Mouse (Mus musculus) thymus, postnatal 0 days (tissue): ENCODE data around the gene Klf1. TPM values are rescaled to one million over a fixed set of nuclear protein-coding genes. Genes with fewer than 3 reads are reported as not detected.

ENCODE experiments used
- DNase-seq: peaks from one replicate; pipeline ENCODE4 v3.0.0-alpha.2; 2015; ENCODE audit warnings: low spot score
- polyA plus RNA-seq: library from polyadenylated mRNA; unstranded; fragments of >200 nt; fragmentation: Nextera tagmentation; extraction: Ambion mirVana; gene quantifications from 2 replicates; pipeline ENCODE4 v1.2.1, GENCODE M21; 2015

Gene Klf1
- 0.37 and 0.43 TPM in 2 replicates for polyA plus RNA-seq

DNA sequence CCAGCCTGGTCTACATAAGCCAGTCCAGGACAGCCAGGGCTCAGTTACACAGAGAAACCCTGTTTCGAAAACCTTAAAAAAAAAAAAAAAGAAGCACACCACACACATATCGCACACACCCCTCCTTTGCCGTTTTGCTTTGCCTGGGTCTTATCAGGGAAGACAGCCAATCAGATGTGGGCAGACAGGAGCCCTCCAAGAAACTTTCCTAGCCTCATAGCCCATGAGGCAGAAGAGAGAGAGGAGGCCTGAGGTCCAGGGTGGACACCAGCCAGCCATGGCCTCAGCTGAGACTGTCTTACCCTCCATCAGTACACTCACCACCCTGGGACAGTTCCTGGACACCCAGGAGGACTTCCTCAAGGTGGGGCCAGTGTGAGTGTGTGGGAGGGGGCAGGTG, at the start of gene Klf1:
Gene Klf1 (plus strand): TSS at position 177 of the 400 bp plus-strand sequence.
- no peak for DNase-seq

DNA sequence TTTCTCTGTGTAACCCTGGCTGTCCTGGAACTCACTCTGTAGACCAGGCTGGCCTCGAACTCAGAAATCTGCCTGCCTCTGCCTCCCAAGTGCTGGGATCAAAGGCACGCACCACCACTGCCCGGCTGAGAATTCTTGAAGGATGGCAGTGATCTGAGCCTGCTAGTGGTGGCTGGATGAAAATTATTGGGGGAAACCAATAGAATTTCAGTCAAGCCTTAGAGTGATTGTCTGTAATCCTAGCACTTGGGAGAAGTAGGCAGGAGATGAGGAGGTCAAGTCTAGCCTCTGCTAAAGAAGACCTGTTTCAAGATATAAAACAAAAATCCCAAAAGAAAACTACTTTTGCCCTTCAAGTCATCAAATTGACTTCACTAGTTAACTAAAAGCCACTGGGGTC, 45.3 kb upstream of the Klf1 start:
- no peak for DNase-seq

DNA sequence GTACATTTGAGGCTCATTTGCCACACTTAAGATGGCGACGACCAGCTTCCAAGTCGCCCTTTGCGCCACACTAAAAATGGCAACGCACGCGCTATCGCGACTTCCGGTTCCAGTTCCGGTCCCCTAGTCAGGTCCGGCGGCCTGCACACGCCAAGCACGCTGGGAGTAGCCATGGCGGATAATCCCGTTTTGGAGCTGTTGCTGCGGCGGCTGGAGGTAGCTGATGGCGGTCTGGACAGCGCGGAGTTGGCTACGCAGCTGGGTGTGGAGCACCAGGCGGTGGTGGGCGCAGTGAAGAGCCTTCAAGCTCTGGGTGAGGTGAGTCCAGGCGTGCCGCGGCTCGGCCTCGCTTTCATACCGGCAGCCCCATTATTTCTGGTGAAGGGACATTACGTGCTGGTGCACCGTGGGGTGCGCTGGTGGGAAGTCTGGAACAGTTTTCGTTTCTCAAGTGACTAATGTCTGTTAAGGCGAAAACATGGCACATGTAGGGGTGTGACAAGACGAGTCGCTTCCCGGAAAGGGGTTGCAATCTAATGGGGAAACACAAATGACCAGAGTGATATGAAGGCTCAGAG, 44.8 kb upstream of the Klf1 start, which contains the start of gene Farsa:
Gene Farsa (plus strand): TSS at position 126 of the 578 bp plus-strand sequence.
- peak; percentile 91 for DNase-seq

DNA sequence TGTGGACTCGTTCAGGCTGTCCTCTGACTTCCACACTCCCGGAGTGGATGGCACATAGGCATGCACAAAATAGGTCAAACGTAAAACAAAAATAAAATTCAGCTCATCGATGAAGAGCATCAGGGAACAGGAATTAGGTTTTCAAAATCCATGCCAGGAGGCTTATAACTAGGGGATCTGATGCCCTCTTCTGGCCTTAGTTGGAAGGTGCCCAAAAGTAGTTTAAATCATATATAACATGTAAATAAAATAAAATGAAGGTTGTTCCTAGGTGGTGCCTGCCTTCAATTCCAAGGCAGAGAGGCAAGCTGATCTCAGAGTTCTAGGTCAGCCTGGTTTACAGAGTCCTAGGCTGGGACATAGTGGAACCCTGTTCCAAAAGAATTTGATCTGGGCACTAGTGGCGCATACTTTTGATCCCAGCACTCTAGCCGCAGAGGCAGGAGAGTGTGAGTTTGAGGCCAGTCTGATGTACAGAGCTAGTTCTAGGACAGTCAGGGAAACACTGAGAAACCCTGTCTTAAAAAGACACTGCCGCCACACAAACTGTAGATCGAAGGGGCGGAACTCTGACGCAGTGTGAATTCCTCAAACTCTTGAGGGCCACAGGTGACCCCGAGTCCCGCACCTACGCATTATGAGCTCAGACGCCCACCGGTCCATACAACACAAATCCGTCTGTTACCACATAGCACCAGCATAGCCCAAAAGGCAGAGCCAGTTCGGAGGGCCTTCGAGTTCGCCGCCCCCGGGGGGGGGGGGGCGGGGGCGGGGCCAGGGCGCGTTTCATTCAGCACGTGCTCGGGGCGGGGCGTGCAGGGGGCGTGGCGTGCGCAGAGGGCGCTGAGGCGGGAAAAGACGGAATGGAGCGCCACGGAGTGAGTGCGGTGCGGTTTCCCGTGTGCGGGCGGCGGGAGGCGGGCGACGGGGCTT, 30.1 kb upstream of the Klf1 start, which contains the start of gene Syce2:
Gene Syce2 (plus strand): TSS at position 736 of the 933 bp plus-strand sequence.
- peak; percentile 84 for DNase-seq

DNA sequence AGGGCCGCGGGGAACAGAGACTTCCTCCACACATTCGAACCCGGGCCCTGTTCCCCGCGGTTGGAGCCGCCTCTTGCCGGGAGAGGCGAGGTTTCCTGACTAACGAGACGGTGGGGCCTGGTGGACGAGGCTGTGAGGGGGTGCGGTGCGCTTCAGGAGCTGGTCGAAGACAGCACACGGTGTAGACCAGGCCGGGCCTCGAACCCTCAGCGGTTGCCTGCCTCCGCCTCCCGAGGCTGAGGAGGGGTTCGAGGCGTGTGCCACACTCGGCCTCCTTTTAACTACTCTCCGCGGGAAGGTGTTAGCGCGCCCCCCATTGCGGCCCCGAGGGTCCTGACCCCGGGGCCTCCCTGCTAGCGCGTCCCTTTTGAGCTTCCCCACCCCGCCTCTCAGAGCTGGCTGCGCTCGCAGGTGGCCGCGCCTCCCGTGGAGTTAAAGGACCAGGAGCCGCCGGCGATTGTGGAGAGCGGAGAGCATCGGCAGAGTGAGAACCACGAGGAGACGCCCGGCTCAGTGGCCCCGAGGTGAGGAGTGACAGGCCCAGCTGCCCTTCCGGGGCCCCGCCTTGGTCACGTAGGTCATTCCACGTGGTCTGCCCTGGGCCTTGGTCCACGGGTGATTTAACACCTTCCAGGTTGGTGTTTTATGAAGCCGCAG, 29.3 kb upstream of the Klf1 start:
- DNase-seq, result peak; percentile 46

DNA sequence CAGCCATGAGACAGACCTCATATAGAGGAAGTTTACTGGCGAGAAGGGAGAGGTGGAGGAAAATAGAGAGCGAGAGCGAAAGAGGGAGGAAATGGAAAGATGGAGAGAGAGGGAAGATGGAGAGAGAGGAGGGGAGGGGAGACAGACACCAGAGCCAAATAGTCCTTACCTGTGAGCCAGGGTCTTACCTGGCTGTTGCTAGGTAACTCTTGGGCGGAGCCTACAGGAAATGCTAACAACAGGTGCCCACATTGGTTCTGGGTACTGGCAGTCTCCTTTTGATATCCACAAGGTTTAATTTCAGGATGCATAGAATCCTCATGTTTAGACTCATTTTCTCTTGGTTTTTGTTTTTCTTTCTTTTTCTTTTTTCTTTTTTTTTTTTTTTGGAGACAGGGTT, 28.7 kb upstream of the Klf1 start:
- DNase-seq, result no peak

DNA sequence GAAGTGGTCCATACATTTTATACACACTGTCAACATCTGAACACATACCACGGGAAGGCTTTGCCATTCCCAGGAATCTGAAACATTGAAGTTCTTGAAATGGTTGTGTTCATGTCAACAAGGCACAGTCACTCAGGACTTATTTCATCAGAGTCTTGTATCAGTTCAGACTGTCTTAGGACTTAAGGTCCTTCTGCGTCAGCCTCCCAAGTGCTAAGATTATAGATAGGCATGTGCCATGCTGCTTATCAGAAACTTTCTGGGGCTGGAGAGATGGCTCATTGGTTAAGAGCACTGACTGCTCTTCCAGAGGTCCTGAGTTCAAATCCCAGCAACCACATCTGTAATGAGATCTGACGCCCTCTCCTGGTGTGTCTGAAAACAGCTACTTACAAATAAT, 27.4 kb upstream of the Klf1 start:
- no peak for DNase-seq

DNA sequence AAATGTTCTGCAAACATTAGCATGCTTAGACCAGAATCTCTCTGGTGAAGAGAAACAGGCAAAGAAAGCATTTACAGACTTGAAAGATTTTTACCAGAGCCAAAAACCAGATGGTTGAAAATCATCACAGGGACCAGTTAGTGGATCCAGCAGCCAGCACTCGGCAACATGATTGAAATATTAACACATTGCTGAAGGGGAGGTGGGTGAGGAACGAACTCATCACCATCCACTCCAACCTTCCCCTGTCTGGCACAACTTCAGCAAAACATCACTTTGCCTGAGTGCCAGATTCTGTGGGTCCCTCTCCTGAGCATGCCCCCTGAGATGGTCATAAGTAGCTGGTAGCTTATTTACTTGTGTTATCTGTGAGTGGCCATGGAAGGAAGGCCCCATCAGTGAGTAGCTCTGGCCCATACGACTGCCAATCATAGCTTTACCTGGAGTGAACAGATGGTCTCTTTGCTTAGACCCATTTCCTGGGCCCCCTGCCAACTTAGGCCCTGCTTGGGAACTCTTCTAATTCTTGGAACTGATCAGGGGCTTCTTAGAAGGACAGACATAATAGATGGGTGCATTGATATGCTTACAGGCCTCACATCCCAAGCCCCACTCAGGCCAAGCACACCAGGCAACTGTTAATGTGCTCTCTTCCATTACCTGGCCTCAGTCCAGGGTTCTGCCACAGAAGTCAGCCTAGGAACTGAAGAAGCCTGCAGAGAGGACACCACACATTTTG, 24.3 kb upstream of the Klf1 start:
- DNase-seq, result no peak

DNA sequence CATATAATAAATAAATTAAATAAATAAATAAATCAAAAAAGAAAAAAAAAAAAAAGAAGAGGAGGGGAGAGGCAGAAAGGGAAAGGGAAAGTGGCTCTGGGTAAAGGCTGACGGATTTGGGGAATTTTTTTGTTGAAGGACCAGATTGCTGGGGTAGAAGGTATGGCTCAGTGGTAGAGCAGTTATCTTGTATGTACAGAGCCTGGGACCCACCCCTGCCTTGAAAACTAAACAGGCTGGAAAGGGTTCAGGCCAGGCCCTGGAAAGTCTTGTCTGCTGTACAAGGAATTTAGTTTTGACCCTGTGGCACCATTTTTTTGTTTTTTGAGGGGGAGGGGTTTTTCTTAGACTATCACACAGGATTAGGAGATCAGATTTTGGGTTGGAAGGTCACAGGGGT, 22.8 kb upstream of the Klf1 start:
- no peak for DNase-seq

DNA sequence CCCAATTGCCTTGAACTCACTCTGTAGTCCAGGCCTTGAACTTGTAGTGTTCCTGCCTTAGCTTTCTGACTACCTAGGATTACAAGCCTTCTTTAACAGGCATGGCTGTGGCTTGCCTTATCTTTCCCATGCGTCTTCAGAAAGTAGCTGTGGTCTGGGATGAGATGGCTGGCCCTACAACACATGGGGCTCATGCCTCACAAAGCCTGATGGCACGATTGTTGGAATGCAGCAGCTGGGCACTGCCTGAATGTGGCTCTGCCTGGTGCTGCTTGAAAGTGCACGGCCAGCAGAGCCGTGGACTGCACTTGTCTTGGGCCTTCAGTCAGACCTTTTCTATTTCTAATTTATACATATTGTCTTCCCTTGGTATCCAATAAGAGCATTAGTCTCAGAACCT, 17.0 kb upstream of the Klf1 start:
- no peak for DNase-seq

DNA sequence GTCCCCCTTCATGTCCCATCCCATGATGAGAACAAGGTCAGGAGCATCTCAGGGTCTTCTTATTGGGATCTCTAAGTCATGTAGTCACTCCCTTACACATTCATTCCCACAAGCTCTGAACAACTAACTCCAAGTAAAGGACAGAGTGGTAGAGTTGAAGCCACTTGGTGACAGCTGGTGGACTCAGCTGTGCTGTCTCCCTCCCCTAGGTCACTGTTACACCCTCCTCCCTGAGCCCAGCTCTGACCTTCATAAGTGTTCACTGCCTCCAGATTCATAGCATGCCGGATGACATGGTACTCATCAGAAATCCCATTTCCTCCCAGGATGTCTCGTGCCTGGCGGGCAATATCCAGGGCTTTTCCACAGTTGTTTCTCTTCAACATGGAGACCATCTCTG, 13.4 kb upstream of the Klf1 start:
- no peak for DNase-seq

DNA sequence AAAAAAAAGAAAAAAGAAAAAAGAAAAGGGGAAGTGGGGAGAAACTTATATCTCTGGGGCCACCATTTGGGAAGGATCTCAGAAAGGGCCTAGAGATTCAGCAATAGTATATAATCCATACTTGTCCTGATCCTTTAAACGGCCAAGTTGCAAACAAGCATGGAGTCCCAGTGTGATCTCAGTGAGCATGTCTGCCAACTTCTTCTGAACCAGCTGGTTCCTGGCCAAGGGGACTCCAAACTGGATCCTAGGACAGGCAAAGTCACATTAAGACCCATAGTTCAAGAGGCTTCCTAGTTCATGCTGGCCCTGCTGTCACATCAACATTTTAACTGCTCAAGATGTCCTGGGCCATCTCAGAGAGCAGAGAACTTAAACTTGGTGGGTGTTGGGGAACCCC, 12.6 kb upstream of the Klf1 start:
- DNase-seq, result no peak

DNA sequence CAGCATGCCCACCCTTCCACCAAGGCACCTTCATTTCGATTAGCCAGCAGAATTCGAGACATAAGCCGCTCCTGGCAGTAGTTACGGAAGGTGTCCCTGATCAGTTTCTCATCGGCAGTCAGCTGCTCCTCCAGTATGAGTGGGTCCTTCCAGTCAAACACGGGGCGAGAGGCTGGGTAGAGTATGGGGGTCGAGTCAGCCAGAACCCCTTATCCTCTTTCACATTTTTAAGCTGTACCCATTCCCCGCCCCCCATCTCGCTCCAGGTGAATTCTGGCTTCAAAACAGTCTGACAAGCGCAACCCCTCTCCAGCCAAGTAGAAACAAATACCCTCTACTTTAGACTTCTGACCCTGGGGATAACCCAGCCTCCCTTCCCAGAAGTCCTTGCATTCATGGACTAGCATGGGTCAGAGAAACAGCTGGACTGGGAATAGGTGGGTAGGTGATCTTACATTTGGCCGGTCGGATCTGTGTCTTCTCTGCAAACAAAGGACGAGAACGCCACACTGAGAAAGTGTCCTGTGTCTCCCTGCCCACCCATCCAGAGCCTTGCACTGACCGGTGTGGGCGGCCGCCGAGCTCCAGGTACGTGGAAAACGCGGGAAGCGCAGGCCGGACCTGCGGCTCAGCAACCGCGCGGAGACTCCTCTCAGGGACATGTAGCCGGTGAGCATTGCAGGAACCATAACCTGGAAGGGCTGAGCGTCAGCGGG, 8.6 kb upstream of the Klf1 start:
- no peak for DNase-seq

DNA sequence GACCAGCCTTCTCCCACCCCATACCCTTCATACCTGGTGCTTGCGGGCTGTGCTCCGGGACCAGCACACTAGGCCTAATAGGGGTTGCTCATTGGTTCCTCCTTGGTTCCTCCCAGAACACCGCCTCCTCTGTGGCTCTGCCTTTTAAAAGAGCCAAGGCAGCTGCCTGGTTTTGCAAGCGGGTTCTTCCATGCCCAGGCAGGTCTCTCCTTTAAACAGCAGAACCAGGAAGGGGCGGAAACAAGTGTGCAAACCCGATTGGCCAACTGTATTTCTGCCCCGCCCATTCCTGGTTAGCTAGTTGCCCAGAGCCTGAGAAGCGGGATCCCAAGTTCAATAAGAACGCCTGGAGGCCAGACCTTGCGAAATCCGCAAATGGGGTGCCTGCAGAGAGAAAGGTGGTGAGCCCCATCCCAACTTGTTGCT, 8.0 kb upstream of the Klf1 start, which contains the start of gene Gcdh:
Gene Gcdh (minus strand): TSS at position 213 of the 426 bp plus-strand sequence.
- DNase-seq, result peak; percentile 92

DNA sequence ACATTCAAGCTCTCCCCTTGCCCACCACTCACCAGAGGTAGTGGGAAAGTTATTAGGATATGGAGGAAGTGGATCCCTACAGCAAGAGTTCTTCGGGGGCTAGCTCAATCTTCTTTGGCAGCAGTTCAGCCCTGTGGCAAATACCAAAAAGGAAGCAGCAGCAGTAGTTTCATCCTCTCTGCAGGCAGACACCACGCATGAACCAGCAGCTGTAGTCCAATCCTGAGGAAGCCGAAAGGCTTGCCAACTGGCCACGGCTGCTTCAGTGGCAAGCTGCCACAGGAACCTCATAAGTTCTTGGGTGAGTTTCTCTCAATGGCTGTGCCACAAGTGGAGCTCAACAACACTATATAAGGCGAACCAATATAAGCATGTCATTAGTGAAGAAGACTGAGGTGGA, 5.8 kb upstream of the Klf1 start:
- DNase-seq, result no peak

DNA sequence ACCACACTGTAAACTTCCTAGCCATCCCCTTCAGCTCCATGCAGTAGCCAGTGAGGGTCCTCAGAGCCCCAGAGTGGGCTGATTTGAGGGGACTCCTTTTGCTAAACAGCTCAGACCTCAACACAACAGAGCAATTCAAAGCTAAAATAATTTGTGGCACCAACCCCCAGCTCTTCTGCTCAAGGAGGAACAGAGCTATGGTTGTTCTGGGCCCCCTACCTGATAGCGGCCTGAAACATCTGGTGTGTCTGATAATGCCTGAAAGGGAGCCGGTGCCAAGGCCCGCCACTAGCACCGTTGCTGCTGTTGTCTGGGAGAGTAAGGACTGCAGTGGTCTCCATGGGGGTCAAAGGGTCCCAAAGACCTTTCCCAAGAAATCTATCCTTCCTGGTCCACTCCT, 657 bp upstream of the Klf1 start:
- DNase-seq, result no peak

DNA sequence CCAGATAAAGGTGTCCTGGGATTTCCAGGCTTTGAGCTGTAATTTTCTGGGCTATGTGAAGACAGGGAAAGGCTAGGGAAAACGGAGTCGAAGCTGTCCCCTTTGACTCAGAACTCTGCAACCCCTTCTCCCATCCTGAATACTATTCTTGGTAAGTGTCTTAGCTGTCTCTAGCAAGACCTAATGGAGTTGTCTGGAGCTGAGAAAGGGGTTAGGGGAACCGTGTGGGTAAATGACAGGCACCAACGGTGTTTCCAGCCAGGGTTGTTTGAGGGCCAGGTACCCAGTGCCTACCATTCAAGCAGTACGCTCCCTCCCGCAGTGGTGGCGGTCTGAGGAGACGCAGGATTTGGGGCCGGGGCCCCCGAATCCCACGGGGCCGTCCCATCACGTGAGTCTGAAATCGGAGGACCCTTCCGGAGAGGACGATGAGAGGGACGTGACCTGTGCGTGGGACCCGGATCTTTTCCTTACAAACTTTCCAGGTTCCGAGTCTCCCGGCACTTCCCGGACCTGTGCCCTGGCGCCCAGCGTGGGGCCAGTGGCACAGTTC, 715 bp downstream of the Klf1 start:
- DNase-seq, result no peak

DNA sequence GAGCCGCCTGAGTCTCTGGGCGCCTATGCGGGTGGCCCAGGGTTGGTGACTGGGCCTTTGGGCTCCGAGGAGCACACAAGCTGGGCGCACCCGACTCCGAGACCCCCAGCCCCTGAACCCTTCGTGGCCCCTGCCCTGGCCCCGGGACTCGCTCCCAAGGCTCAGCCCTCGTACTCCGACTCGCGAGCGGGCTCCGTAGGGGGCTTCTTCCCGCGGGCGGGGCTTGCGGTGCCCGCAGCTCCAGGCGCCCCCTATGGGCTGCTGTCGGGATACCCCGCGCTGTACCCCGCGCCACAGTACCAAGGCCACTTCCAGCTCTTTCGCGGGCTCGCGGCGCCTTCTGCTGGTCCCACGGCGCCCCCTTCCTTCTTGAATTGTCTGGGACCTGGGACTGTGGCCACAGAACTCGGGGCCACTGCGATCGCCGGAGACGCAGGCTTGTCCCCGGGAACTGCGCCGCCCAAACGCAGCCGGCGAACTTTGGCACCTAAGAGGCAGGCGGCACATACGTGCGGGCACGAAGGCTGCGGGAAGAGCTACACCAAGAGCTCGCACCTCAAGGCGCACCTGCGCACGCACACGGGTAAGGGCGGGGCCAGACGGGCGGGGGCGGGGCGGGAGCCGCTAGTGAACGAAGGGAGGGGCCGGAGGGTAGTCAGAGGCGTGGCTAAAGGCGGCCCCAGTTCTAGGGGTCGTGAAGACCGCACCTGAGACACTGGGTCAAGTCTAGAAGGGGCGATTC, 1.4 kb downstream of the Klf1 start:
- DNase-seq, result peak; percentile 91

DNA sequence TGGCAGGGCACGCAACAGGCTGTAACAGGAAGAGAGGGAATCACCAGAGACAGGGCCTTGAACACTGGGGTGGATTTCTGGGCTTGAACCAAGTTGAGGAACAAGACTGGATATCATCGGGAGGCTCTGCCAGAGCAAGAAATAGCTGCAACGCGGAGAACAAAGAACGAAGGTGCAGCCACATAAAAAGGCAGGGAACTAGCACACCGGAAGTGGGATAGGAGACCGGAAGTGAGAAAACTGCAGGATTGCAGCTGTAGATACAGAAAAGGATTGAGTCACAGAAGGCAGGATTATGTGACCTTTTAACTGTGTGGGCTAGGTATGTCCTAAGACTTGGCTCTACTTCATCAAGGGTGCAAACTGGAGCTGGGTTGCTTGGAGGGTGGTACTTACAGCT, 2.6 kb downstream of the Klf1 start:
- peak; percentile 54 for DNase-seq

DNA sequence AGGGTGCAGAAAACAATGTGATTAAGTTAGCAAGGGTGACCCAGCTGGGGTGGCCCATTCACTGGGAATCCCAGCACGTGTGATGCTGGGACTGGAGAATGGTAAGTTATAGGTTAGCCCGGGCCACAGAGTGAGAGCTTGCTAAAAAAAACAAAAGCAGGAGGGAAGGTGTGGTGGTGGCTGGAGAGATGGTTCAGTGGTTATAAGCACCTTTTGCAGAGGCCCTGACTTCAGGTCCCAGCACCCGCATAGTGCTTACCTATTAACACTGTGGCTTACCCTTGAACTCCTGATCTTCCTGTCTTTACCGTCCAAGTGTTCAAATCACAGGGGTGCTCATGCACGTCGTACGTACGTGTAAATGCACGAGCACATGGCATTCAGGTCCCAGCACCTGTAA, 5.3 kb downstream of the Klf1 start:
- DNase-seq, result no peak
